Mouse (Mus musculus) thymus, postnatal 25 days (tissue): ENCODE data around the gene Atg7.
"Not testable (repeated sequence)": the region's sequence is repeated elsewhere in the genome, so short reads cannot be mapped to it uniquely, and the experiment has no call there.

Source experiments
- DNase-seq: peaks from one replicate; pipeline ENCODE4 v3.0.0; 2022

The Atg7 gene

GRCm38 (mm10) chr6:114642601-114643528 is at the start of gene Atg7:
Gene Atg7 (plus strand): TSS chr6:114643097.
- peak; percentile 94 for DNase-seq

GRCm38 (mm10) chr6:114614076-114614475 is 28.8 kb upstream of the Atg7 start:
- DNase-seq, result peak; percentile 39

GRCm38 (mm10) chr6:114633886-114634285 is 9.0 kb upstream of the Atg7 start:
- DNase-seq, result not testable (repeated sequence)

- DNase-seq, result no peak
Observed at GRCm38 (mm10) chr6:114643716-114644115, 819 bp downstream of the Atg7 start.

GRCm38 (mm10) chr6:114644531-114644930 is 1.6 kb downstream of the Atg7 start:
- no peak for DNase-seq

- no peak for DNase-seq
Observed at GRCm38 (mm10) chr6:114646201-114646600, 3.3 kb downstream of the Atg7 start.

- DNase-seq, result no peak
Observed at GRCm38 (mm10) chr6:114647011-114647410, 4.1 kb downstream of the Atg7 start.

GRCm38 (mm10) chr6:114648352-114649030 is 5.6 kb downstream of the Atg7 start:
- no peak for DNase-seq

GRCm38 (mm10) chr6:114652209-114652608 is 9.3 kb downstream of the Atg7 start:
- no peak for DNase-seq

- peak; percentile 9 for DNase-seq
Observed at GRCm38 (mm10) chr6:114656826-114657600, 14.1 kb downstream of the Atg7 start.

GRCm38 (mm10) chr6:114657807-114658206 is 14.9 kb downstream of the Atg7 start:
- DNase-seq, result no peak

- DNase-seq, result no peak
Observed at GRCm38 (mm10) chr6:114659278-114659991, 16.5 kb downstream of the Atg7 start.

GRCm38 (mm10) chr6:114659992-114660800 is 17.3 kb downstream of the Atg7 start:
- DNase-seq, result no peak

- no peak for DNase-seq
Observed at GRCm38 (mm10) chr6:114663707-114664106, 20.8 kb downstream of the Atg7 start.

GRCm38 (mm10) chr6:114664716-114665115 is 21.8 kb downstream of the Atg7 start:
- no peak for DNase-seq

GRCm38 (mm10) chr6:114667518-114667917 is 24.6 kb downstream of the Atg7 start:
- no peak for DNase-seq

GRCm38 (mm10) chr6:114674771-114675170 is 31.9 kb downstream of the Atg7 start:
- DNase-seq, result no peak

- DNase-seq, result no peak
Observed at GRCm38 (mm10) chr6:114676091-114676490, 33.2 kb downstream of the Atg7 start.

- no peak for DNase-seq
Observed at GRCm38 (mm10) chr6:114682092-114682711, 39.3 kb downstream of the Atg7 start.

GRCm38 (mm10) chr6:114683741-114684140 is 40.8 kb downstream of the Atg7 start:
- no peak for DNase-seq

- no peak for DNase-seq
Observed at GRCm38 (mm10) chr6:114684407-114684806, 41.5 kb downstream of the Atg7 start.
